ENCODE assay signal across 31 mouse cellular contexts in the genomic region with DNA sequence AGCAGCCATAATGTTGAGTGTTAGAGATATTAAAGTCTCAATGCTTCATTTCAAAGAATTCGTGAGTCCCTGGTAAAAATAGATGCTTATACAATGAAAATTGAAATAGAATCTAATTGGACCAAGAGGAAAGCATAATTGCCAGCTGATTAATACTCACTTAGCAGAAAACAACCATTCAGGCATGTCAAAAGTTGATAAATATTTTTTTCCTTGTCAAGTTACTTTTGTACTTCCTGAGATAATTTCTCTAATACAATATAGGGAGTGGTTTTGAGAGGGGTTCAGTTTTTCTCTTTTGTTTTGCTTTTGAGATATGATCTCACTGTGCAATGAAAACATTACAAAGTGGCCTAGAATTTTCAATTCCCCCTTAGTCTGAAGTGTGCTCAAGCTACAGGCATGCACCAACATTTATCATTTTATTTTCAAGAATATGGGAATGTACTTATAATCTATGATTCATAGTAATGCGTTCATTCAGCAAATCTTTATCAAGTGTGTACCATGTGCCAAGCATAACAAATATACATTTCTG.
"Had no signal": no experiment of that assay in that cellular context is flagged by ENCODE, and none has a peak within 500 bp of the region (broad histone marks: within the 10 kb centered on the region; RNA-seq: fewer than 3 reads in every experiment).

No protein-coding gene starts in this region.

- ATAC-seq: liver, embryonic 12.5 days; liver, postnatal 0 days; lung, postnatal 0 days; midbrain, embryonic 13.5 days; midbrain, embryonic 15.5 days; midbrain, embryonic 16.5 days had no signal

- H3K4me3 ChIP-seq: left cerebral cortex, adult 2 months; limb, embryonic 10.5 days; limb, embryonic 12.5 days; limb, embryonic 13.5 days; limb, embryonic 15.5 days; liver, embryonic 12.5 days; liver, embryonic 13.5 days; lung, embryonic 15.5 days; megakaryocyte, embryonic 14.5 days; midbrain, embryonic 10.5 days; midbrain, embryonic 12.5 days; midbrain, embryonic 13.5 days; midbrain, embryonic 15.5 days; myocyte; neural tube, embryonic 12.5 days had no signal

- H3K4me2 ChIP-seq: limb, embryonic 12.5 days; limb, embryonic 13.5 days; limb, embryonic 15.5 days; liver, embryonic 12.5 days; liver, embryonic 13.5 days; lung, embryonic 14.5 days; lung, embryonic 15.5 days; midbrain, embryonic 11.5 days; midbrain, embryonic 12.5 days; midbrain, embryonic 13.5 days; midbrain, embryonic 15.5 days; neural tube, embryonic 12.5 days had no signal

- DNase-seq: left cerebral cortex, postnatal 4 days; liver; liver, embryonic 13.5 days; liver, postnatal 0 days; lung, adult 18-20 months; lung, adult 2 months; lung, embryonic 14.5 days; lung, postnatal 10 days; lung, postnatal 14 days; lung, postnatal 36 days; lung, postnatal 4 days; midbrain, embryonic 14.5 days had no signal

- H3K9me3 ChIP-seq: limb, embryonic 10.5 days; limb, embryonic 12.5 days; limb, embryonic 13.5 days; limb, embryonic 15.5 days; liver, embryonic 13.5 days; lung, embryonic 15.5 days; megakaryocyte, embryonic 14.5 days; midbrain, embryonic 10.5 days; midbrain, embryonic 12.5 days; midbrain, embryonic 13.5 days; midbrain, embryonic 15.5 days; neural tube, embryonic 12.5 days had no signal

- H3K27me3 ChIP-seq: limb, embryonic 13.5 days; limb, embryonic 15.5 days; liver, embryonic 12.5 days; liver, embryonic 13.5 days; lung, embryonic 15.5 days; megakaryocyte, embryonic 14.5 days; midbrain, embryonic 12.5 days; midbrain, embryonic 13.5 days; midbrain, embryonic 15.5 days; neural tube, embryonic 12.5 days had no signal

- H3K27ac ChIP-seq: left cerebral cortex, adult 2 months; limb, embryonic 10.5 days; limb, embryonic 12.5 days; limb, embryonic 13.5 days; limb, embryonic 15.5 days; liver, embryonic 12.5 days; liver, embryonic 13.5 days; liver, embryonic 14.5 days; lung, embryonic 15.5 days; macrophage; midbrain, embryonic 10.5 days; midbrain, embryonic 12.5 days; midbrain, embryonic 13.5 days; midbrain, embryonic 15.5 days; neural tube, embryonic 12.5 days had no signal

- H3K9ac ChIP-seq: limb, embryonic 12.5 days; limb, embryonic 13.5 days; limb, embryonic 15.5 days; liver, embryonic 12.5 days; liver, embryonic 13.5 days; liver, embryonic 14.5 days; liver, postnatal 0 days; lung, embryonic 14.5 days; lung, embryonic 15.5 days; midbrain, embryonic 12.5 days; midbrain, embryonic 13.5 days; midbrain, embryonic 15.5 days; neural tube, embryonic 12.5 days had no signal

- H3K36me3 ChIP-seq: limb, embryonic 10.5 days; limb, embryonic 12.5 days; limb, embryonic 13.5 days; limb, embryonic 15.5 days; liver, embryonic 12.5 days; liver, embryonic 13.5 days; lung, embryonic 15.5 days; midbrain, embryonic 12.5 days; midbrain, embryonic 13.5 days; midbrain, embryonic 15.5 days; neural tube, embryonic 12.5 days had no signal
